Mouse (Mus musculus) MEL (cell line): ENCODE data around the gene Nexn. TPM values are rescaled to one million over a fixed set of nuclear protein-coding genes. Genes with fewer than 3 reads are reported as not detected.

Experiments
- DNase-seq: peaks from one replicate; pipeline ENCODE4 v3.0.0; 2011; ENCODE audit warnings: low read depth, low spot score
- H3K27ac ChIP-seq: 2 replicates; pipeline ENCODE4 v1.5.1; 2012; ENCODE audit warnings: low read depth, mild to moderate bottlenecking, control low read depth, low read length, moderate library complexity; ENCODE audit not compliant: control insufficient read depth
- H3K27me3 ChIP-seq, 2 experiments: fragments of 150-350 bp in 1 of 2; sonication (generic) in 1 of 2; 2 replicates each; pipeline ENCODE4 v1.6.1; 2012; ENCODE audit warnings: low read length in 2 of 2, mild to moderate bottlenecking in 2 of 2, improper control_type of control experiment in 1 of 2, moderate library complexity in 1 of 2; ENCODE audit not compliant: insufficient read depth in 2 of 2, control insufficient read depth in 1 of 2
- H3K36me3 ChIP-seq, 2 experiments: 2 replicates each; pipeline ENCODE4 v1.6.1; 2012 to 2014; ENCODE audit warnings: low read length in 2 of 2, improper control_type of control experiment in 1 of 2, inconsistent platforms in 1 of 2, mild to moderate bottlenecking in 1 of 2; ENCODE audit not compliant: insufficient read depth in 2 of 2, control insufficient read depth in 1 of 2
- H3K4me1 ChIP-seq, 2 experiments: fragments of 150-350 bp in 1 of 2; sonication (generic) in 1 of 2; 2 replicates each; pipeline ENCODE4 v1.6.1; 2012; ENCODE audit warnings: low read length in 2 of 2, improper control_type of control experiment in 1 of 2, mild to moderate bottlenecking in 1 of 2; ENCODE audit not compliant: insufficient read depth in 2 of 2, control insufficient read depth in 1 of 2
- H3K4me3 ChIP-seq, 2 experiments: fragments of 150-350 bp in 1 of 2; sonication (generic) in 1 of 2; 2 replicates each; pipeline ENCODE4 v1.5.1; 2012; ENCODE audit warnings: low read depth in 2 of 2, low read length in 2 of 2, mild to moderate bottlenecking in 2 of 2, moderate library complexity in 2 of 2, control low read depth in 1 of 2, improper control_type of control experiment in 1 of 2; ENCODE audit not compliant: control insufficient read depth in 1 of 2, insufficient read depth in 1 of 2
- H3K79me2 ChIP-seq: 2 replicates; pipeline ENCODE4 v1.6.1; 2012; ENCODE audit warnings: mild to moderate bottlenecking, low read length, moderate library complexity; ENCODE audit not compliant: control insufficient read depth, poor library complexity, insufficient read depth
- H3K9ac ChIP-seq: 2 replicates; pipeline ENCODE4 v1.6.1; 2012; ENCODE audit warnings: low read depth, mild to moderate bottlenecking, control low read depth, low read length, moderate library complexity; ENCODE audit not compliant: control insufficient read depth, poor library complexity, severe bottlenecking
- H3K9me3 ChIP-seq: fragments of 150-350 bp; sonication (generic); replicated peaks from 2 replicates; pipeline ENCODE4 v1.6.1; 2012; ENCODE audit warnings: mild to moderate bottlenecking, low read length, improper control_type of control experiment, moderate library complexity; ENCODE audit not compliant: insufficient read depth
- BHLHE40 ChIP-seq: IDR thresholded peaks from 2 replicates; pipeline ENCODE4 v1.6.1; 2012; ENCODE audit warnings: low read depth, mild to moderate bottlenecking, inconsistent platforms, low read length, improper control_type of control experiment, borderline replicate concordance
- CHD1 ChIP-seq: IDR thresholded peaks from 2 replicates; pipeline ENCODE4 v1.6.1; 2012; ENCODE audit warnings: low read depth, mild to moderate bottlenecking, inconsistent platforms, low read length, improper control_type of control experiment
- E2F4 ChIP-seq: IDR thresholded peaks from 2 replicates; pipeline ENCODE4 v1.6.1; 2011; ENCODE audit warnings: low read depth, low read length, improper control_type of control experiment, borderline replicate concordance
- ELF1 ChIP-seq: IDR thresholded peaks from 2 replicates; pipeline ENCODE4 v1.6.1; 2014; ENCODE audit warnings: low read depth, mild to moderate bottlenecking, inconsistent platforms, low read length, improper control_type of control experiment, moderate library complexity
- EP300 ChIP-seq, 2 experiments: IDR thresholded peaks; 2 replicates each; pipeline ENCODE4 v1.6.1; 2011; ENCODE audit warnings: improper control_type of control experiment in 2 of 2, low read length in 2 of 2, low read depth in 1 of 2, mild to moderate bottlenecking in 1 of 2
- GATA1 ChIP-seq: IDR thresholded peaks from 2 replicates; pipeline ENCODE4 v1.6.1; 2011; ENCODE audit warnings: low read depth, low read length, improper control_type of control experiment
- JUND ChIP-seq: IDR thresholded peaks from 2 replicates; pipeline ENCODE4 v1.6.1; 2011; ENCODE audit warnings: low read depth, mild to moderate bottlenecking, improper control_type of control experiment, low read length
- KAT2A ChIP-seq: conservative IDR thresholded peaks from 2 replicates; pipeline ENCODE4 v1.6.1; 2012; ENCODE audit warnings: low read depth, low read length, improper control_type of control experiment, inconsistent platforms
- MAFK ChIP-seq: IDR thresholded peaks from 2 replicates; pipeline ENCODE4 v1.6.1; 2011; ENCODE audit warnings: low read depth, mild to moderate bottlenecking, low read length, improper control_type of control experiment, borderline replicate concordance
- MAX ChIP-seq: IDR thresholded peaks from 2 replicates; pipeline ENCODE4 v1.6.1; 2011; ENCODE audit warnings: low read length, improper control_type of control experiment
- MAZ ChIP-seq: IDR thresholded peaks from 2 replicates; pipeline ENCODE4 v1.6.1; 2012; ENCODE audit warnings: low read depth, mild to moderate bottlenecking, inconsistent platforms, low read length, improper control_type of control experiment
- MXI1 ChIP-seq: IDR thresholded peaks from 2 replicates; pipeline ENCODE4 v1.6.1; 2011; ENCODE audit warnings: mild to moderate bottlenecking, low read depth, low read length, improper control_type of control experiment
- MYB ChIP-seq: IDR thresholded peaks from 2 replicates; pipeline ENCODE4 v1.6.1; 2011; ENCODE audit warnings: mild to moderate bottlenecking, low read depth, low read length, improper control_type of control experiment
- NELFE ChIP-seq: IDR thresholded peaks from 2 replicates; pipeline ENCODE4 v1.6.1; 2011; ENCODE audit warnings: low read depth, low read length, improper control_type of control experiment
- POLR2A ChIP-seq, 2 experiments: IDR thresholded peaks; 2 replicates each; pipeline ENCODE4 v1.6.1; 2011 to 2012; ENCODE audit warnings: low read length in 2 of 2, mild to moderate bottlenecking in 2 of 2, control low read depth in 1 of 2, improper control_type of control experiment in 1 of 2, low read depth in 1 of 2, moderate library complexity in 1 of 2; ENCODE audit not compliant: control insufficient read depth in 1 of 2, insufficient read depth in 1 of 2, poor library complexity in 1 of 2
- RAD21 ChIP-seq: IDR thresholded peaks from 2 replicates; pipeline ENCODE4 v1.6.1; 2011; ENCODE audit warnings: mild to moderate bottlenecking, low read depth, low read length, improper control_type of control experiment
- SIN3A ChIP-seq: IDR thresholded peaks from 2 replicates; pipeline ENCODE4 v1.6.1; 2012; ENCODE audit warnings: low read length, improper control_type of control experiment, inconsistent platforms
- SMC3 ChIP-seq: IDR thresholded peaks from 2 replicates; pipeline ENCODE4 v1.6.1; 2011; ENCODE audit warnings: low read depth, low read length, improper control_type of control experiment
- TAL1 ChIP-seq: IDR thresholded peaks from 2 replicates; pipeline ENCODE4 v1.6.1; 2012; ENCODE audit warnings: mild to moderate bottlenecking, inconsistent platforms, low read length, moderate library complexity, mixed read lengths
- TCF12 ChIP-seq: IDR thresholded peaks from 2 replicates; pipeline ENCODE4 v1.6.1; 2014; ENCODE audit warnings: low read depth, mild to moderate bottlenecking, inconsistent platforms, low read length, improper control_type of control experiment, moderate library complexity
- UBTF ChIP-seq: IDR thresholded peaks from 2 replicates; pipeline ENCODE4 v1.6.1; 2012; ENCODE audit warnings: low read depth, mild to moderate bottlenecking, inconsistent platforms, low read length, improper control_type of control experiment, moderate library complexity, borderline replicate concordance; ENCODE audit not compliant: insufficient read depth
- ZKSCAN1 ChIP-seq: IDR thresholded peaks from 2 replicates; pipeline ENCODE4 v1.6.1; 2012; ENCODE audit warnings: low read depth, mild to moderate bottlenecking, inconsistent platforms, low read length, improper control_type of control experiment, moderate library complexity
- ZMIZ1 ChIP-seq: IDR thresholded peaks from 2 replicates; pipeline ENCODE4 v1.6.1; 2012; ENCODE audit warnings: low read depth, mild to moderate bottlenecking, inconsistent platforms, low read length, improper control_type of control experiment, moderate library complexity
- polyA plus RNA-seq, 2 experiments: library from polyadenylated mRNA; stranded (reverse) in 1 of 2; unstranded in 1 of 2; fragments of >175 nt in 1 of 2; fragments of >200 nt in 1 of 2; gene quantifications; 2 replicates each; pipeline versions ENCODE4 v1.2.1 to v1.2.4; 2012; ENCODE audit warnings: low replicate concordance in 2 of 2, low read depth in 1 of 2; ENCODE audit not compliant: insufficient read length in 2 of 2, insufficient read depth in 1 of 2, missing spikeins in 1 of 2
- total RNA-seq: library from RNA; depleted of rRNA; stranded (reverse); fragments of 300-350 nt; gene quantifications from 2 replicates; pipeline ENCODE4 v1.2.3, GENCODE M21; 2012

Gene Nexn
- total and polyA plus RNA-seq, 3 experiments, result 0.19 to 0.96 TPM; not detected in 1

DNA sequence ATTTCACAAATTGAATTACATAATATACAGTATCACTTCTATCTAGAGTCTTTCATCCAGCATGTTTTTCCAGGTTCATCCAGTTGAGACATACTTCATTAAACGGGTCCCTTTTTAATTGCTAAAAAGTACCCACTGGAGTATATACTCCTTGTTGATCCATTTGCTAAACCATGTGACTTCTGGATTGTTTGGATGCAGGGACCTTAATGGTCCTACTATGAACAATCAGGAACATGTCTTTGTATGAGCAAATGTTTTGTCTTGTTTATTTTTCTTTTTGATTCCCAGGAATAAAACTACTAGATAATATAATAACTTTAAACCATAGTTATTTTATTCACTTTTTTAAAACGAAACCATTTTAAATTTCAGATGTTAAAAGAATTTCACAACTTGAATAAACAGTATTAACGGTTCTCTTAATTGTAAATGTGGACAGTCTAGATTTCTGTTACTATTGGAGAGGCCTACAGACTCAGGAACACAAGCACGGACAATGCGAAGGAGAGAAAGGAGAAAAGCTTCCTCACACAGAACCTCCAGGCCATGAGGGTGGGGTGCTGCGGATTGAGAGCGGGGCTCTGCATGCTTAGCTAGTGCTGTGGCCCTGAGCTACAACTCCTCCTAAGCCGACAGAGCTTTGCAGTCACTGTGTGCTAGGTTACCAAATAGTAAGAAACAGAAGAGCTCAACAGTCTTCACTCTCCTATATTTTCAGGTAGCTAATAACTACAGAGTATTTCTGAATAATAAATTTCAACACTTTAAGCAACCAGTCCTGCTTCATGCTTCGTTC is 75.3 kb downstream of the Nexn start:
- peak; percentile 79 for DNase-seq
- H3K4me1 ChIP-seq, result peaks cover 4 to 8% of the 10 kb centered on the region in 2 experiments; a peak in 3 of 4 replicates
- no peaks in the 10 kb centered on the region for H3K27me3 ChIP-seq
- peak overlapping the region; percentile 62 to 77 for H3K4me3 ChIP-seq
- peaks cover 46% of the 10 kb centered on the region for H3K79me2 ChIP-seq
- peak overlapping the region; percentile 82 for H3K27ac ChIP-seq
- TF ChIP-seq POLR2A (IDR thresholded peaks at IDR 0.05; ENCODE audit: control insufficient read depth in 1 of 2, insufficient read depth in 1 of 2, low read depth in 1 of 2, low read length in 2 of 2, poor library complexity in 1 of 2) (no peak), ELF1 (no peak), MYB (no peak), MAZ (peak; percentile 61; the same call in 1 of the 2 replicates), EP300 (IDR thresholded peaks at IDR 0.05; ENCODE audit: low read depth in 1 of 2, low read length in 2 of 2) (0 out of 4 replicates have a peak, but pooled peaks of 1 of the 2 experiments have one; percentile 21), TAL1 (no peak), JUND (no peak), RAD21 (no peak), KAT2A (no peak), SMC3 (no peak), ZMIZ1 (no peak), MAFK (no peak), SIN3A (no peak; the same call in 1 of the 2 replicates), MXI1 (peak; percentile 63), UBTF (no peak), NELFE (no peak; the same call in 1 of the 2 replicates), TCF12 (0 out of 2 replicates have a peak, but pooled peaks have one; percentile 8), E2F4 (no peak), MAX (0 out of 2 replicates have a peak, but pooled peaks have one; percentile 43), CHD1 (no peak; the same call in none of the 2 replicates), ZKSCAN1 (peak; percentile 82)
- TF ChIP-seq, all 39 proteins: peak for 6
- Histone ChIP-seq H3K9me3 (no peaks in the 10 kb centered on the region), H3K9ac (peak overlapping the region; percentile 78), H3K36me3 (peaks cover 2 to 31% of the 10 kb centered on the region in 2 experiments)

DNA sequence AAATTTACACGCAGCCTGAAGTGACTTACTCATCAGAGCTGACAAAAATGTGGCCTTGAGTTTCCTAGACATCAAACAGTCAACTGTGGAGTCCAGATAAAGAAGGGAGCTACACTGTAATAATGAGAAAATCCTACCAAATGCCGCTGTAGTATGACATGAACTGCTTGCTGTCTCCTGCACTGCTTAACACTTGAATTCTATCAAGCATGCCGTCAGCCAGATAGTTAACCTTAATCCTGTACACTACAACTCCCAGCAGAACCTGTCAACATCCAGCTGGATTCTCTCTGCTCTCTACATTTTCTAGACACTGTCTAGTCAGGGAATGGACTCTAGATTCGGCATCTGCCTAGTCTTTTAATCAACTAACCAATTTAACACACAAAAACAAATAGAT is 76.8 kb downstream of the Nexn start:
- TF ChIP-seq MXI1 (peak; percentile 49; the same call in 1 of the 2 replicates), MAX (no peak), EP300 (IDR thresholded peaks at IDR 0.05; ENCODE audit: low read depth in 1 of 2, low read length in 2 of 2) (peak in 1 of 2 experiments; percentile 31; a peak in 1 of 4 replicates), GATA1 (peak; percentile 19; the same call in 1 of the 2 replicates), BHLHE40 (no peak), TAL1 (peak; percentile 31; the same call in 1 of the 2 replicates), CHD1 (no peak)
- Histone ChIP-seq H3K79me2 (peaks cover 46% of the 10 kb centered on the region), H3K36me3 (peaks cover 3 to 26% of the 10 kb centered on the region in 2 experiments), H3K27ac (peak overlapping the region; percentile 17), H3K27me3 (no peaks in the 10 kb centered on the region), H3K9me3 (no peaks in the 10 kb centered on the region), H3K4me1 (peaks cover 3 to 7% of the 10 kb centered on the region in 2 experiments; a peak in 3 of 4 replicates), H3K9ac (peak overlapping the region; percentile 23), H3K4me3 (peak overlapping the region in 1 of 2 experiments; percentile 62; a peak in 2 of 4 replicates)
- peak; percentile 66 for DNase-seq
